Mouse (Mus musculus) right cerebral cortex, postnatal 4 days (tissue): ENCODE measurements around the gene Sirt4.
"Not testable (repeated sequence)": the region's sequence is repeated elsewhere in the genome, so short reads cannot be mapped to it uniquely, and the experiment has no call there.

ENCODE experiments used
- DNase-seq: peaks from one replicate; pipeline ENCODE4 v3.0.0-alpha.2; 2022

Gene Sirt4

GRCm38 (mm10) chr5:115514896-115515587 lies 30.5 kb upstream of the Sirt4 start:
- DNase-seq: no peak

GRCm38 (mm10) chr5:115514346-115514745 lies 29.8 kb upstream of the Sirt4 start:
- no peak for DNase-seq

GRCm38 (mm10) chr5:115513721-115514120 lies 29.2 kb upstream of the Sirt4 start:
- DNase-seq: no peak

GRCm38 (mm10) chr5:115513246-115513645 lies 28.7 kb upstream of the Sirt4 start:
- DNase-seq: no peak

DNA sequence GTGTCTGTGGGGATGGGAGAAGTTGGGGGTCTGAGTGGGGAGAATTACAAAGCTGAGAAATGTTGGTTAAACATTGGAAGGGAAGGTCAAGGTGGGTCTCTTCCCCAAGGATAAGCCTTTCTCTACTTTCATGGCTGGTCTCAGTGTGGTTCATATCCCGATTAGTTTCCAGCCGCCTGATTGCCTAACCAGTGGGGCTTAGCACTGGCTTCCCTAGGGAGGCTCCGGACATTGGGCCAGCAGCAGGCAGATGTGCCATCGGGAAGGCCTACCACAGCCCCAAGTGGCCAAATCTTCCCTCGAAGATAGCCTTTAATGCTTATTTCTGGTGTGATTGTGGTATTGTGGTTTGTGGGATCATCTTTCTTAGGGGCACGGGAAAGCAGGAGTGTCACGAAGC lies 27.9 kb upstream of the Sirt4 start:
- DNase-seq: no peak

DNA sequence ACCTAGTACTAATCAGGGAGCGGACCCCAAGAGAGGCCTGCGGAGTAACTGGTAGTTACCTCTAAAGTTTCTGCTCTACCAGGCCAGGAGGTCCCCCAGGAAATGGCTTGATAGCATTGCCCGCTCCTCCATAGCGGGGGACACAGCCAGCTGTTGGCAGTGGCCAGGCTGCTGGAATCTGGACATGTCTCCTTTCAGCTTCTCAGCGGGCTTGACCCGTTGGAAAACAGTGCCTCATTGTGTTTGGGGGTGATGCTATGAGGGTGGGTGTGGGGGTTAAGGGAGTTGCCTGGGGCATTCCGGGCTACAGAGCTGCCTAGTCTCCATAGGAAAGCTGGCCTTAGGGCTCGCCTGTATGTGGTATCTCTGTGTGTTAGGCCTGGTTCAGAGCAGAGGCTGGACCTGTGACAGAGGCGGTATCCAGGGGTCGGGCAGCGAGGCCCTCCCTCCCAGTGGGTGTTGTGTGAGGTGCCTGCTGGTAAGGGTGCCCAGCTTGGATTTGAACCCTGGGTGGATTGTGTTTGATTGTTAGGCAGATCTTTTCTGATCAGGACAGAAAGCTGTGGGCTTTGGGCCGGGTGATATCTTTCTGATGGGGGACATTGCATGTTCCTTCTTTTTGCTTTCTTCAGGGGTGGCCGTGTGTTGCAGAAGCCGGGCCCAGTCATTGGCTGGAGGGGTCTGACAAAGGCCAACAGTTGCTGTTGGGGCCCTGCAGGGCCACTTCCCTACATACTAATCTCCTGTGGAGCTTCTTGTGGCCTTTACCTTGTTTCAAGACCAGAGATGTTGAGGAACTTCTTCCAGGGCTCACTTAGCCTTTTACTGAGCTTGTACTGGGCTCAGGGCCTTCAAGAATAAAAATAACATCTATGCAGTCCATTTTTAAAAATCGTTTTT lies 25.5 kb upstream of the Sirt4 start:
- DNase-seq: no peak

DNA sequence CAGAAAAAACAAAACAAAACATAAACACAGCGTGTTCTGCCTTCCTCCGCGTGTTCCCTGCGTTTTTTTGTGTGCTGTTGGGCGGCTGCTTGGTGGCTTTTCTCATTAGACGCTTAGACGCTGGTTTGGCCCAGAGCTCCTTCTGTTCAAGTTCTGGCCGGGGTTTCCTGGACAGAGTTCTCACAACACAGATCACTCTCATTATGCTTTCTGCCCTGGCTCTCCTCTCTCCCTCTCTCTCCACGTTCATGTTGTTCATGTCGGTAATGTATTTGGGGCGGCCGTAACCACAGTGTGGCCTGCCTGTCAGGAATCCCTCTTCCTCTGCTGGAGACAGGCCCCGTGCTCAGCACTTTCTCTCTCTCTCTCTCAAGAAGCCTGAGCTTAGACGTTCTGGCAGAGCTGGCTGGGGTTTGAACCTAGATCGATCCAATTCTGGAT lies 24.8 kb upstream of the Sirt4 start:
- DNase-seq: no peak

DNA sequence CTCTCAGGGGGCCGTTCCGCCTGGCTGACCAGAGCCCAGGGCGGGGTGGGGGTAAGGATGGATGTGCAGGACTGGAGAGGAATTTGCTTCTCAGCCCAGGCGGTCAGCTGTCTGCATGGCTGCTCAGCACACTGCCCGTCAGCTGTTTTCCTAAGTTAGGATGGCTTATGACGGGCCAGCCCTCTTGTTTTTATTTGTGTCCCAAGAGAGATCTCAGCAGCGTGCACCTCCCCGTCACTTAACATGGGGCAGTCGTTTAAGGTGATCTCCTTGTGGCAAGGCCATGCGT lies 24.3 kb upstream of the Sirt4 start:
- no peak for DNase-seq

- DNase-seq: no peak
Measured at GRCm38 (mm10) chr5:115507981-115508858, 23.7 kb upstream of the Sirt4 start.

- DNase-seq: no peak
Measured at GRCm38 (mm10) chr5:115507267-115507980, 22.9 kb upstream of the Sirt4 start.

GRCm38 (mm10) chr5:115506454-115507201 lies 22.1 kb upstream of the Sirt4 start, which contains the start of gene Pxn:
Gene Pxn, plus strand, starts transcription at chr5:115506676.
- DNase-seq: peak; percentile 94

- not testable (repeated sequence) for DNase-seq
Measured at GRCm38 (mm10) chr5:115505617-115506016, 21.1 kb upstream of the Sirt4 start.

GRCm38 (mm10) chr5:115503035-115503434 lies 18.5 kb upstream of the Sirt4 start:
- DNase-seq: no peak

DNA sequence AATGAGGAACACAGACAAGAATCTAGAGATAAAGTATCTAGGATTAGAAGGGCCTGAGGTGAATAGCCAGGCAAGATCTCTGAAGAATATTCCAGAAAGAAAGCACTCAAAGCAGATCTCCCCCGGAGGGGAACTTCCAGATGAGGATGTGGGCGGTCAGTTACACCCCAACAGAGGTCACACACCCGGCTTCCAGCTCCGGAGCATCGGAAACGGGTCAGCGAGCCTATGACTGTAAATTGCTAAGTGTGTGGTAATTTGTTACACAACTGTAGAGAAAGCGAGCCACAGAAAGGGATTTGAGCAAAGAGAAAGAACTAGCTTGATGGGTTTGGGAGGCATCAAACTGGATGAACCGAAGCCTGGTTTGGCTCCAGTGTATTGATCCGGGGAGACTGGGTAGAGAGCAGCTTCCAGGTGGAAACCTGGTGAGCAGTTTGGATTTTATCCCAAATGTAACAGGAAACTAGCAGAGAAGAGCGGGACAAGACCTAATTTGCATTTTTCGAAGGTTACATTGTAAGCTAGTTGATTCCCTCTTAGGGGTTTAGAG lies 15.9 kb upstream of the Sirt4 start:
- DNase-seq: no peak

DNA sequence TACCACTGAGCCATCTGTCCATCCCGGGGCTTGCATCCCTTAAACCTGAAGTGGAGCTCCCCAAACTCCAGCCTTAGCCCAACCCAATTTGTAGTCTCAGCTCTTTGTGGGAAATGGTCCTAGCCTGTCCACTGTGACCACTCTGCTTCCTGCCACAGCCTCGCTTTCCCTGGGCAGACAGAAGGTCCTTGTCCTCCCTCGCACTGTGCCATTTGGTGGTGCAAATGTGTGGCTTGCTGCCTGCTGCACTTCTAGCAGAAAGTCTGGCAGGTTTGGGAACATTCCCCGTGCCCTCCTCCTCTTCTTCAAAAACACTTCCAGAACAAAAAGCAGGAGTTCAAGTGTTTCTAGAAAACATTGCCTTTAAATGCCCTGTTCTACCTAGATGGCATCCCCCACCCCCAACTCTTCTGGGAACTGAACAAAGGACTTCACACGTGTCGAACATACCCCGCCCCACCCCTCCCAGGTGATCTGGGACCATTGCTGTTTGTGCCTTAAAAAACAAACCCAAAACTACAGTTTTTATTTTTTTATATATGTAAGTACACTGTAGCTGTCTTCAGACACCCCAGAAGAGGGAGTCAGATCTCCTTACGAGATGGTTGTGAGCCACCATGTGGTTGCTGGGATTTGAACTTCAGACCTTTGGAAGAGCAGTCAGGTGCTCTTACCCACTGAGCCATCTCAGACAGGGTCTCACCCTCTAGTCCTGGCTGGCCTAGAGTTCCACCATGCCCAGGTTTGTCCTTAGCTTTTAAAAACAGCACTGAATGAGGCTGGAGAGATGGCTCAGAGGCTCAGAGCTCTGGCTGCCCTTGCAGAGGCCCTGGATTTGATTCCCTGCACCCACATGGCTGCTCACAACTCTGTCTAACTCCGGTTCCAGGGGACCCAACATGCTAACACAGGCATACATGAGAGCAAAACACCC lies 14.0 kb upstream of the Sirt4 start:
- DNase-seq: no peak

- DNase-seq: no peak
Measured at GRCm38 (mm10) chr5:115497033-115497432, 12.5 kb upstream of the Sirt4 start.

GRCm38 (mm10) chr5:115495618-115496017 lies 11.1 kb upstream of the Sirt4 start:
- not testable (repeated sequence) for DNase-seq

DNA sequence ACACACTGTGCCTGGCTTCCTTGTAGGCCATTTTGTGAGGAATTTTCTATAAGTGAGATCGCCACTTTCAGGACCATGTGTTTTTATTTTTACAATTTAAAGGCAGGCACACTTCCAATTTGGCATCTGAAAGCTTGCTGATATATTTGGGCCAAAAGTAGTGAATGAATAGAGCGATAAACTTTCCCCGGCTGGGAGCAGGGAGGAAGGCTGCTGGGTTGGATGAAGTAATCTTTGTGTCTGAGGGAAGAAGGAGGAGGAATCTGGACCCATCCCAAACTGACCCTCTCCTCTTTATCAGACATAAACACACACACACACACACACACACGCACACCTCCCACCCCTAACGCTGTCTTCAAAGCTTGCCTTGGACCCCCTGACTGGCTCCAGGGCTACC lies 8.9 kb upstream of the Sirt4 start:
- no peak for DNase-seq

DNA sequence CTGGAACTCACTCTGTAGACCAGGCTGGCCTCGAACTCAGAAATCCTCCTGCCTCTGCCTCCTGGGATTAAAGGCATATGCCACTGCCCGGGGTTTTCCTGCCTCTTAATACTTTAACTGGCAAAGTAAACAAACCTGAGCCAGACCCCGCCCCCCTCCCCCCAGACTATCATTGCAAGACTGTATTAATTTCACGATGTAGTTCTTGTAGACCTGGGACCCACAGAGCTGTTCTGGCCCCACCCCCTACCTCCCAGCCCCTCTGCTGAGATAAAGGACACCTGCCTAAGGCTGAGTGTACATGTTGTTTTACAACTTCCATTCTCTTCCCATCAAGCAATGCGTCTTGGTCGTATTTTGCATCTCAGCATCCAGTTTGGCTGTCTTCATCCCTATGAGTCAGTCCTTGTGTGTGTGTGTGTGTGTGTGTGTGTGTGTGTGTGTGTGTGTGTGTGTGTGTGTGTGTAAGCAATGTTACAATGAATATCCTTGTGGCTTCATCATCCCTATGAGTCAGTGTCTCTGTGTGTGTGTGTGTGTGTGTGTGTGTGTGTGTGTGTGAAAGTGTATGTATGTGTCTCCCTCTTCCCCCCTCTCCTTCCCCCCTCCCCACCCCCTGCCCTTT lies 8.3 kb upstream of the Sirt4 start:
- DNase-seq: no peak

DNA sequence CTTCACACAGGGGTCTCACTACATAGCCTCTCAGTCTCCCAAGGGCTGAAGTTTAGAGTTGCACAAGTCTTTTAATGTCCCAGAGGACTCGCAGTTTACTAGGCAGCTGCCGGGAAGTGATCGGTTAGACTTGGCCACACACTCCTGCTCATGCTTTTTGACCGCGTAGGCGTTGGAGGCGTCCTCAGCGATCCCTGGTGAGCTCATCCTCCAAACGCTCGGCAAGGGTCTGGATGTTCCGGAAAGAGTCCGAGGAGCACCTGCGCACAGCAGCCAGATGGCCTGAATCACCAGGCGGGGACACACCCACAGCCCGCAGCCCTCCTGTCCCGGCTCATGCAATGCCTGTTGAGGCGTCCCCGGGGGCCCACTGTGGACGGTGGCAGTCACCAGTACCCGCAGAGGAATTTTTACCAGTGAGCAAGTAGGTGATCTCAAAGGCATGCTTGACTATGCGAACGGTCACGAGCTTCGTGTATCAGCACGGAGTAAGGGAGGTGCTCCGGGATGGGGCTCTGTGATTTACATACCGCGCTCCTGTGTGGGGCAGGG lies 7.3 kb upstream of the Sirt4 start:
- DNase-seq: no peak
